15 mouse cellular contexts compared by ENCODE assay signal in genomic region chr13:63284748-63285147, GRCm38 (mm10).
"Had no signal": no experiment of that assay in that cellular context is flagged by ENCODE, and none has a peak within 500 bp of the region (broad histone marks: within the 10 kb centered on the region; RNA-seq: fewer than 3 reads in every experiment).

No protein-coding gene starts in this region.

- H3K4me3 ChIP-seq: limb, embryonic 12.5 days; liver, embryonic 13.5 days; neural tube, embryonic 12.5 days; neural tube, embryonic 15.5 days; stomach, embryonic 15.5 days had no signal

- DNase-seq: kidney, adult 9 months; kidney, postnatal 14 days; kidney, postnatal 4 days; liver, embryonic 13.5 days; lung, adult 2 months; lung, postnatal 14 days; midbrain, embryonic 14.5 days; retina, postnatal 1 day; right cerebral cortex, postnatal 25 days; spleen, adult 18-20 months; thymus, postnatal 4 days had no signal

- H3K27ac ChIP-seq: limb, embryonic 12.5 days; liver, embryonic 13.5 days; neural tube, embryonic 12.5 days; neural tube, embryonic 15.5 days; stomach, embryonic 15.5 days had no signal
